Mouse (Mus musculus): ENCODE data around the gene Qser1. TPM values are rescaled to one million over a fixed set of nuclear protein-coding genes. Genes with fewer than 3 reads are reported as not detected.

Qser1 gene
- polyA plus RNA-seq, 1 experiment, result 4.1 TPM

DNA sequence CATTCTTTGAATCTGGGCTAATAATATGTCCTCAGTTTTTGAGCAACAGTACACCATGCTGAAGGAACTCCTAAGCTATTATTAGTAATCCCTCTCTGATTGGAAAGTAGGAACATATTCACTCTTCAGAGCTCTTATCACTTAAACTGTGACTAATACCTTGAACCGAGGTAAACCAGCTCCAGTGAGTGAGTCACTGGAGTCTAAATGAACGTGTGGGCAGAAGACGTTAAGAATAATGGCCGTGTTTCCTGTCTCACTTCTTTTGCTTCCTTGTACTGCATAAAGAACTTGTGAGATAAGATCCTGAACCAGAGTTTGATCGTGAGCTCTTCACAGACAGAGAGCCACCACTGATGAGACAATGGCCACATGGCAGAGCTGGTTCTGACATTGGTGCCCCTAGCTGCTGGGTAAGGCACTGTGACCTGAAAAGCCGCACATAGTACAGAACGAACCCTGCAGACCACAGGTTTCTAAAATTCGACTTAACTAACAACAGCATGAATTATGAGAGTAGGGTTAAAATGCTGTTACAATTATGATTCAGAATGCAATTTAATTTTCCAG lies 53.3 kb downstream of the Qser1 start:
- Histone ChIP-seq H3K4me2 (ENCODE audit: low read depth) (peak overlapping the region; percentile 56), H3K27me3 (ENCODE audit: control insufficient read depth, insufficient read depth, insufficient read length) (no peaks in the 10 kb centered on the region), H3K4me3 (no peak overlapping the region), H3K36me3 (ENCODE audit: control insufficient read depth, insufficient read depth) (peaks cover 7% of the 10 kb centered on the region), H3K79me2 (ENCODE audit: control insufficient read depth, insufficient read depth) (no peaks in the 10 kb centered on the region), H3ac (ENCODE audit: control insufficient read depth, insufficient read length) (no peak overlapping the region)
- no peak for TF ChIP-seq CEBPB (IDR thresholded peaks at IDR 0.05; ENCODE audit: insufficient read depth, poor library complexity, severe bottlenecking)
- no peak for TF ChIP-seq SRF (IDR thresholded peaks at IDR 0.05; ENCODE audit: control insufficient read depth, insufficient read length, low read depth)
- no peak for TF ChIP-seq E2F4 (IDR thresholded peaks at IDR 0.05; ENCODE audit: insufficient read depth)
- TF ChIP-seq POLR2A (IDR thresholded peaks at IDR 0.05; ENCODE audit: insufficient read length, low read depth), result no peak
- TF ChIP-seq REST (IDR thresholded peaks at IDR 0.05; ENCODE audit: insufficient read depth, insufficient read length), result no peak
- no peak for TF ChIP-seq MYOD1 (IDR thresholded peaks at IDR 0.05; ENCODE audit: control insufficient read depth in 1 of 3, insufficient read length in 2 of 3, low read depth in 2 of 3)
- TF ChIP-seq TCF3 (IDR thresholded peaks at IDR 0.05; ENCODE audit: insufficient read length, low read depth), result no peak
- no peak for TF ChIP-seq TCF12 (IDR thresholded peaks at IDR 0.05; ENCODE audit: insufficient read depth, poor library complexity, severe bottlenecking)
- TF ChIP-seq USF1 (IDR thresholded peaks at IDR 0.05; ENCODE audit: low read depth), result no peak
- no peak for TF ChIP-seq MYOG (IDR thresholded peaks at IDR 0.05; ENCODE audit: control insufficient read depth in 1 of 3, insufficient read depth in 1 of 3, insufficient read length in 2 of 3, low read depth in 2 of 3)
- no peak for TF ChIP-seq POLR2AphosphoS2 (IDR thresholded peaks at IDR 0.05; ENCODE audit: insufficient read length, low read depth)
- no peak for TF ChIP-seq MAX (IDR thresholded peaks at IDR 0.05; ENCODE audit: low read depth)

DNA sequence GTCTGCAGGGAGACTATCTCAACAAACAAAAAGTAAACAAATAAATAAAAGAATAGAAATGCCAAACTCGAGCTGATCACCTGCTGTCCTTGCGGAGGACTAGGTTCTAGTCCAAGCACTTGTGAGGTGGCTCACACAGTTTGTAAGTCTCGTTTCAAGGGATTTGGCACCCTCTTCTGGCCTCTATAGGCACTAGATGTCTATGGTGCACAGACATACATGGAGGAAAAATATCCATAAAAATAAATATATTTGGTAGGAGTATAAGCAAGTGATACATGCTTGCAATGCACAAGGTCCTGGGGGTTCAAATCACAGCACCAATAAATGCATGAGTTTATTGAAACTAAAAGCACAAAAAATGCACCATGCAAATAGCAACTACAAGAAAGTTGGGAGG lies 65.9 kb downstream of the Qser1 start:
- H3K79me2 ChIP-seq (ENCODE audit: control insufficient read depth, insufficient read depth), result no peaks in the 10 kb centered on the region
- no peak overlapping the region for H3K4me3 ChIP-seq
- no peaks in the 10 kb centered on the region for H3K27me3 ChIP-seq (ENCODE audit: control insufficient read depth, insufficient read depth, insufficient read length)
- no peak overlapping the region for H3K4me2 ChIP-seq (ENCODE audit: low read depth)
- no peak overlapping the region for H3ac ChIP-seq (ENCODE audit: control insufficient read depth, insufficient read length)
- TF ChIP-seq POLR2AphosphoS2 (IDR thresholded peaks at IDR 0.05; ENCODE audit: insufficient read length, low read depth), result no peak
- TF ChIP-seq USF1 (IDR thresholded peaks at IDR 0.05; ENCODE audit: low read depth), result no peak
- TF ChIP-seq MYOD1 (IDR thresholded peaks at IDR 0.05; ENCODE audit: control insufficient read depth in 1 of 3, insufficient read length in 2 of 3, low read depth in 2 of 3), result no peak
- no peak for TF ChIP-seq MAX (IDR thresholded peaks at IDR 0.05; ENCODE audit: low read depth)
- TF ChIP-seq CEBPB (IDR thresholded peaks at IDR 0.05; ENCODE audit: insufficient read depth, poor library complexity, severe bottlenecking), result no peak
- no peak for TF ChIP-seq MYOG (IDR thresholded peaks at IDR 0.05; ENCODE audit: control insufficient read depth in 1 of 3, insufficient read depth in 1 of 3, insufficient read length in 2 of 3, low read depth in 2 of 3)
- no peak for TF ChIP-seq REST (IDR thresholded peaks at IDR 0.05; ENCODE audit: insufficient read depth, insufficient read length)
- no peak for TF ChIP-seq TCF12 (IDR thresholded peaks at IDR 0.05; ENCODE audit: insufficient read depth, poor library complexity, severe bottlenecking)
- TF ChIP-seq TCF3 (IDR thresholded peaks at IDR 0.05; ENCODE audit: insufficient read length, low read depth), result no peak
- no peak for TF ChIP-seq E2F4 (IDR thresholded peaks at IDR 0.05; ENCODE audit: insufficient read depth)
- no peak for TF ChIP-seq SRF (IDR thresholded peaks at IDR 0.05; ENCODE audit: control insufficient read depth, insufficient read length, low read depth)
- TF ChIP-seq POLR2A (IDR thresholded peaks at IDR 0.05; ENCODE audit: insufficient read length, low read depth), result no peak
- peaks cover 1% of the 10 kb centered on the region for H3K36me3 ChIP-seq (ENCODE audit: control insufficient read depth, insufficient read depth)

DNA sequence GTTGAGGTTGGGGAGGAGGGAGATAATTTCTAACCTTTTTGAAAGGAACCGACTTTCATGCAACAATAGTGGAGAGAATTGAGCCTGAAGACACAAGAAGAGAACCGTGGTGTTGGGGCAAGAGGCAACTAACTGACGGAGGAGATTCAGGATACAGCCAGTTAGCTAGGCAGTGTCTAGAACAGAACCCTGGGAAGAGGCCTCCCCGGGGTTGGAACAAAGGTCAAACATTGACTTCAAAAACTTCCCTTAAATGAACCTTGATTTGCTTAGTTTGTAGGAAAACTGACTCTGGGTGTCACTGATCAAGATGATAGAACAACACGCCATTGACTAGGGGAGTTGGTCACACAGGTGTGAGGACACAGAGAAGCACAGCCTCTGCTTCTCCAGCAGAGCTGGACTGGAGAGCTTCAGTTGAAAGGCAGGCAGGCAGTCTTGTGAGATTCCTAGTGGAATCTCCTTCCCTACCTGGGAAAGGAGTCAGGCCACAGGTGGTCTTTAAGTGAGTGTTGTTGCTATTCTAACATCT lies 67.8 kb downstream of the Qser1 start:
- H3K4me2 ChIP-seq (ENCODE audit: low read depth), result no peak overlapping the region
- H3ac ChIP-seq (ENCODE audit: control insufficient read depth, insufficient read length), result no peak overlapping the region
- no peaks in the 10 kb centered on the region for H3K79me2 ChIP-seq (ENCODE audit: control insufficient read depth, insufficient read depth)
- H3K27me3 ChIP-seq (ENCODE audit: control insufficient read depth, insufficient read depth, insufficient read length), result no peaks in the 10 kb centered on the region
- no peak overlapping the region for H3K4me3 ChIP-seq
- H3K36me3 ChIP-seq (ENCODE audit: control insufficient read depth, insufficient read depth), result no peaks in the 10 kb centered on the region
- no peak for TF ChIP-seq CEBPB (IDR thresholded peaks at IDR 0.05; ENCODE audit: insufficient read depth, poor library complexity, severe bottlenecking)
- no peak for TF ChIP-seq POLR2AphosphoS2 (IDR thresholded peaks at IDR 0.05; ENCODE audit: insufficient read length, low read depth)
- no peak for TF ChIP-seq MYOD1 (IDR thresholded peaks at IDR 0.05; ENCODE audit: control insufficient read depth in 1 of 3, insufficient read length in 2 of 3, low read depth in 2 of 3)
- TF ChIP-seq MYOG (IDR thresholded peaks at IDR 0.05; ENCODE audit: control insufficient read depth in 1 of 3, insufficient read depth in 1 of 3, insufficient read length in 2 of 3, low read depth in 2 of 3), result no peak
- no peak for TF ChIP-seq SRF (IDR thresholded peaks at IDR 0.05; ENCODE audit: control insufficient read depth, insufficient read length, low read depth)
- no peak for TF ChIP-seq TCF3 (IDR thresholded peaks at IDR 0.05; ENCODE audit: insufficient read length, low read depth)
- no peak for TF ChIP-seq REST (IDR thresholded peaks at IDR 0.05; ENCODE audit: insufficient read depth, insufficient read length)
- no peak for TF ChIP-seq TCF12 (IDR thresholded peaks at IDR 0.05; ENCODE audit: insufficient read depth, poor library complexity, severe bottlenecking)
- no peak for TF ChIP-seq E2F4 (IDR thresholded peaks at IDR 0.05; ENCODE audit: insufficient read depth)
- TF ChIP-seq USF1 (IDR thresholded peaks at IDR 0.05; ENCODE audit: low read depth), result no peak
- TF ChIP-seq POLR2A (IDR thresholded peaks at IDR 0.05; ENCODE audit: insufficient read length, low read depth), result no peak
- no peak for TF ChIP-seq MAX (IDR thresholded peaks at IDR 0.05; ENCODE audit: low read depth)

DNA sequence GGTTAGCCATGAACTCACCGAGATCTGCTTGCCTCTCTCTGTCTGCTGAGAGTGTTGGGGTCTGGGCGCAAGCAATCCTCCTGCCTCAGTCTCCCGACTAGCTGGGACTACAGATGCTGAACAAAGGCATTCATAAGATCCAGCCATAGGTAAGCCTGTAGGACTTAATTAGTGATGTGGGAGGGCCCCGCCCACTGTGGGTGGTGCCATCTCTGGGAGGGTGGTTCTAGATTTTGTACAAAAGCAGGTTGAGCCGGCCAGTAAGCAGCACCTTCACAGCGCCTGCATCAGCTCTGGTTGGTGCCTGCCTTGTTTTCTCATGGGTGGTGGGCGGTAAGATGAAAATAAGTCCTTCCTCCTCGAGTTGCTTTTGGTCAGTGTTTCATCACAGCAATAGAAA lies 70.3 kb downstream of the Qser1 start:
- no peak overlapping the region for H3K4me2 ChIP-seq (ENCODE audit: low read depth)

More for the DNA sequence above, 70.3 kb downstream of the Qser1 start:
- Histone ChIP-seq H3K27me3 (ENCODE audit: control insufficient read depth, insufficient read depth, insufficient read length) (no peaks in the 10 kb centered on the region), H3K36me3 (ENCODE audit: control insufficient read depth, insufficient read depth) (no peaks in the 10 kb centered on the region), H3ac (ENCODE audit: control insufficient read depth, insufficient read length) (no peak overlapping the region), H3K4me3 (no peak overlapping the region), H3K79me2 (ENCODE audit: control insufficient read depth, insufficient read depth) (no peaks in the 10 kb centered on the region)
- TF ChIP-seq MYOD1 (IDR thresholded peaks at IDR 0.05; ENCODE audit: control insufficient read depth in 1 of 3, insufficient read length in 2 of 3, low read depth in 2 of 3) (no peak), MAX (IDR thresholded peaks at IDR 0.05; ENCODE audit: low read depth) (no peak), REST (IDR thresholded peaks at IDR 0.05; ENCODE audit: insufficient read depth, insufficient read length) (no peak), MYOG (IDR thresholded peaks at IDR 0.05; ENCODE audit: control insufficient read depth in 1 of 3, insufficient read depth in 1 of 3, insufficient read length in 2 of 3, low read depth in 2 of 3) (no peak), TCF12 (IDR thresholded peaks at IDR 0.05; ENCODE audit: insufficient read depth, poor library complexity, severe bottlenecking) (no peak), E2F4 (IDR thresholded peaks at IDR 0.05; ENCODE audit: insufficient read depth) (no peak), POLR2AphosphoS2 (IDR thresholded peaks at IDR 0.05; ENCODE audit: insufficient read length, low read depth) (no peak), TCF3 (IDR thresholded peaks at IDR 0.05; ENCODE audit: insufficient read length, low read depth) (no peak), USF1 (IDR thresholded peaks at IDR 0.05; ENCODE audit: low read depth) (no peak), SRF (IDR thresholded peaks at IDR 0.05; ENCODE audit: control insufficient read depth, insufficient read length, low read depth) (no peak), CEBPB (IDR thresholded peaks at IDR 0.05; ENCODE audit: insufficient read depth, poor library complexity, severe bottlenecking) (no peak)
